Mouse (Mus musculus): ENCODE measurements around the gene Cables2. TPM values are rescaled to one million over a fixed set of nuclear protein-coding genes. Genes with fewer than 3 reads are reported as not detected.

The Cables2 gene
- polyA plus RNA-seq, 1 experiment, result 16.3 TPM

GRCm38 (mm10) chr2:180217587-180217986 lies 55.7 kb downstream of the Cables2 start:
- 80% methylated on average over 8 of the region's 8 CpGs for WGBS
- Histone ChIP-seq H3K4me3 (replicated peaks; ENCODE audit: control insufficient read depth, low read depth, low read length) (no peak overlapping the region), H3K27ac (ENCODE audit: control insufficient read depth, insufficient read depth, low read depth, low read length, poor library complexity) (no peak overlapping the region), H3K4me1 (ENCODE audit: control insufficient read depth, insufficient read depth, low read length) (no peaks in the 10 kb centered on the region)
- TF ChIP-seq POLR2A (IDR thresholded peaks at IDR 0.05; ENCODE audit: borderline replicate concordance, control insufficient read depth, low read depth, low read length) (no peak), CTCF (IDR thresholded peaks at IDR 0.05; ENCODE audit: control insufficient read depth, insufficient read depth, low read length) (no peak)

GRCm38 (mm10) chr2:180216921-180217320 lies 56.4 kb downstream of the Cables2 start:
- Histone ChIP-seq H3K27ac (ENCODE audit: control insufficient read depth, insufficient read depth, low read depth, low read length, poor library complexity) (no peak overlapping the region), H3K4me1 (ENCODE audit: control insufficient read depth, insufficient read depth, low read length) (no peaks in the 10 kb centered on the region), H3K4me3 (replicated peaks; ENCODE audit: control insufficient read depth, low read depth, low read length) (no peak overlapping the region)
- WGBS, result 24% methylated on average over 5 of the region's 5 CpGs
- TF ChIP-seq POLR2A (IDR thresholded peaks at IDR 0.05; ENCODE audit: borderline replicate concordance, control insufficient read depth, low read depth, low read length) (no peak), CTCF (IDR thresholded peaks at IDR 0.05; ENCODE audit: control insufficient read depth, insufficient read depth, low read length) (no peak)

GRCm38 (mm10) chr2:180215951-180216350 lies 57.3 kb downstream of the Cables2 start:
- H3K4me3 ChIP-seq (replicated peaks; ENCODE audit: control insufficient read depth, low read depth, low read length), result no peak overlapping the region
- WGBS, result 56% methylated on average over 6 of the region's 6 CpGs
- TF ChIP-seq CTCF (IDR thresholded peaks at IDR 0.05; ENCODE audit: control insufficient read depth, insufficient read depth, low read length) (no peak), POLR2A (IDR thresholded peaks at IDR 0.05; ENCODE audit: borderline replicate concordance, control insufficient read depth, low read depth, low read length) (no peak)

GRCm38 (mm10) chr2:180215011-180215461 lies 58.3 kb downstream of the Cables2 start:
- no peaks in the 10 kb centered on the region for H3K4me1 ChIP-seq (ENCODE audit: control insufficient read depth, insufficient read depth, low read length)
- 70% methylated on average over 8 of the region's 8 CpGs for WGBS
- H3K4me3 ChIP-seq (replicated peaks; ENCODE audit: control insufficient read depth, low read depth, low read length), result no peak overlapping the region
- H3K27ac ChIP-seq (ENCODE audit: control insufficient read depth, insufficient read depth, low read depth, low read length, poor library complexity), result no peak overlapping the region
- TF ChIP-seq POLR2A (IDR thresholded peaks at IDR 0.05; ENCODE audit: borderline replicate concordance, control insufficient read depth, low read depth, low read length), result no peak
- TF ChIP-seq CTCF (IDR thresholded peaks at IDR 0.05; ENCODE audit: control insufficient read depth, insufficient read depth, low read length), result no peak

More at GRCm38 (mm10) chr2:180215951-180216350, 57.3 kb downstream of the Cables2 start:
- Histone ChIP-seq H3K27ac (ENCODE audit: control insufficient read depth, insufficient read depth, low read depth, low read length, poor library complexity) (no peak overlapping the region), H3K4me1 (ENCODE audit: control insufficient read depth, insufficient read depth, low read length) (no peaks in the 10 kb centered on the region)

GRCm38 (mm10) chr2:180214352-180214978 lies 58.8 kb downstream of the Cables2 start:
- Histone ChIP-seq H3K4me3 (replicated peaks; ENCODE audit: control insufficient read depth, low read depth, low read length) (no peak overlapping the region), H3K4me1 (ENCODE audit: control insufficient read depth, insufficient read depth, low read length) (no peaks in the 10 kb centered on the region), H3K27ac (ENCODE audit: control insufficient read depth, insufficient read depth, low read depth, low read length, poor library complexity) (no peak overlapping the region)
- WGBS, result 85% methylated on average over 4 of the region's 4 CpGs
- no peak for TF ChIP-seq CTCF (IDR thresholded peaks at IDR 0.05; ENCODE audit: control insufficient read depth, insufficient read depth, low read length)
- TF ChIP-seq POLR2A (IDR thresholded peaks at IDR 0.05; ENCODE audit: borderline replicate concordance, control insufficient read depth, low read depth, low read length), result no peak

- TF ChIP-seq CTCF (IDR thresholded peaks at IDR 0.05; ENCODE audit: control insufficient read depth, insufficient read depth, low read length), result no peak
- TF ChIP-seq POLR2A (IDR thresholded peaks at IDR 0.05; ENCODE audit: borderline replicate concordance, control insufficient read depth, low read depth, low read length), result no peak
- no peak overlapping the region for H3K4me3 ChIP-seq (replicated peaks; ENCODE audit: control insufficient read depth, low read depth, low read length)
- H3K4me1 ChIP-seq (ENCODE audit: control insufficient read depth, insufficient read depth, low read length), result no peaks in the 10 kb centered on the region; the same call in 1 of the 2 replicates
- H3K27ac ChIP-seq (ENCODE audit: control insufficient read depth, insufficient read depth, low read depth, low read length, poor library complexity), result no peak overlapping the region
- WGBS, result 82% methylated on average over 3 of the region's 3 CpGs
Observed at GRCm38 (mm10) chr2:180212255-180212654, 61.0 kb downstream of the Cables2 start.

GRCm38 (mm10) chr2:180208976-180209375 lies 64.3 kb downstream of the Cables2 start:
- TF ChIP-seq POLR2A (IDR thresholded peaks at IDR 0.05; ENCODE audit: borderline replicate concordance, control insufficient read depth, low read depth, low read length) (no peak), CTCF (IDR thresholded peaks at IDR 0.05; ENCODE audit: control insufficient read depth, insufficient read depth, low read length) (no peak)
- Histone ChIP-seq H3K4me1 (ENCODE audit: control insufficient read depth, insufficient read depth, low read length) (no peaks in the 10 kb centered on the region; the same call in 1 of the 2 replicates), H3K27ac (ENCODE audit: control insufficient read depth, insufficient read depth, low read depth, low read length, poor library complexity) (no peak overlapping the region), H3K4me3 (replicated peaks; ENCODE audit: control insufficient read depth, low read depth, low read length) (no peak overlapping the region)
- WGBS, result 41% methylated on average over 1 of the region's 1 CpGs

Other genes with a start within 250 kb of the Cables2 start
- gene Lsm14b, start 248.5 kb downstream of the Cables2 start, polyA plus RNA-seq (2011; ENCODE audit: insufficient read depth, insufficient read length, low replicate concordance, missing spikeins), result 19.9 and 37.9 TPM in 2 replicates
- 81.3 and 149 TPM in 2 replicates for gene Psma7, start 231.1 kb downstream of the Cables2 start, polyA plus RNA-seq (2011; ENCODE audit: insufficient read depth, insufficient read length, low replicate concordance, missing spikeins)
- 1.4 and 1.9 TPM in 2 replicates for gene Ss18l1, start 231.0 kb downstream of the Cables2 start, polyA plus RNA-seq (2011; ENCODE audit: insufficient read depth, insufficient read length, low replicate concordance, missing spikeins)
- 3.5 and 8.2 TPM in 2 replicates for gene Mtg2, start 202.9 kb downstream of the Cables2 start, polyA plus RNA-seq (2011; ENCODE audit: insufficient read depth, insufficient read length, low replicate concordance, missing spikeins)
- not detected in 2 replicates for gene Hrh3, start 169.0 kb downstream of the Cables2 start, polyA plus RNA-seq (2011; ENCODE audit: insufficient read depth, insufficient read length, low replicate concordance, missing spikeins)
- gene Osbpl2, start 154.2 kb downstream of the Cables2 start, polyA plus RNA-seq (2011; ENCODE audit: insufficient read depth, insufficient read length, low replicate concordance, missing spikeins), result 10.2 and 14.2 TPM in 2 replicates
- gene Adrm1, start 102.0 kb downstream of the Cables2 start, polyA plus RNA-seq (2011; ENCODE audit: insufficient read depth, insufficient read length, low replicate concordance, missing spikeins), result 45.5 and 50.2 TPM in 2 replicates
- gene Lama5, start 47.6 kb downstream of the Cables2 start, polyA plus RNA-seq (2011; ENCODE audit: insufficient read depth, insufficient read length, low replicate concordance, missing spikeins), result 1.5 and 6.6 TPM in 2 replicates
- 1,144 and 1,728 TPM in 2 replicates for gene Rps21, start 16.1 kb downstream of the Cables2 start, polyA plus RNA-seq (2011; ENCODE audit: insufficient read depth, insufficient read length, low replicate concordance, missing spikeins)
- not detected in 2 replicates for gene Rbbp8nl, start 16.4 kb upstream of the Cables2 start, polyA plus RNA-seq (2011; ENCODE audit: insufficient read depth, insufficient read length, low replicate concordance, missing spikeins)
- not detected in 2 replicates for gene Gata5, start 61.2 kb upstream of the Cables2 start, polyA plus RNA-seq (2011; ENCODE audit: insufficient read depth, insufficient read length, low replicate concordance, missing spikeins)
- gene Slco4a1, start 182.7 kb upstream of the Cables2 start, polyA plus RNA-seq (2011; ENCODE audit: insufficient read depth, insufficient read length, low replicate concordance, missing spikeins), result 5.5 and 15.6 TPM in 2 replicates
- gene Ntsr1, start 226.5 kb upstream of the Cables2 start, polyA plus RNA-seq (2011; ENCODE audit: insufficient read depth, insufficient read length, low replicate concordance, missing spikeins), result not detected in 2 replicates